Mouse (Mus musculus) c-Kit-positive CD71-positive TER-119-positive erythroid progenitor cells, embryonic 14.5 days (primary cell): Measurements from ENCODE around the gene Adi1.

Source experiments
- DNase-seq: peaks from one replicate; pipeline ENCODE4 v3.0.0-alpha.2; 2013; ENCODE audit warnings: low spot score

Gene Adi1

DNA sequence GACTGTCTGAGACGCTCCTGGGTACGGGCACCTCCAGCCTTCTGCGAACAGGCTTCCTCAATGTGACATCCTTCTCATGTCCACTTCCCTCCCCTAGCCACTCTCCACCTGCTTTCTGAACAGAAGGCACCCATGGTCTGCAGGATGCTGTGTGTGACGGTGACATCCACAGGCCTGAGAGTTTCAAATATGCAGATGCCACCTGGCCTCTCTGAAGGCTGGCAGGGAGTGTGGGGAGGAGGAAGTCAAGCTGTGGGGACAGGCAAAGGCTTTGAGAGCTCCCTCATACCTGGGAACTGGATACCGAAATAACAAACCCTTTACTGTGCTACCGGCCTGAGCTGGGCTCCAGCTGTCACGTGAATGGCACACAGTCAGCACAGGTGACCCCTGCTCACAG is 19.7 kb downstream of the Adi1 start:
- no peak for DNase-seq

GRCm38 (mm10) chr12:28697821-28698595 is 23.0 kb downstream of the Adi1 start:
- DNase-seq, result no peak

- no peak for DNase-seq
Measured at GRCm38 (mm10) chr12:28699086-28699485, 24.1 kb downstream of the Adi1 start.

DNA sequence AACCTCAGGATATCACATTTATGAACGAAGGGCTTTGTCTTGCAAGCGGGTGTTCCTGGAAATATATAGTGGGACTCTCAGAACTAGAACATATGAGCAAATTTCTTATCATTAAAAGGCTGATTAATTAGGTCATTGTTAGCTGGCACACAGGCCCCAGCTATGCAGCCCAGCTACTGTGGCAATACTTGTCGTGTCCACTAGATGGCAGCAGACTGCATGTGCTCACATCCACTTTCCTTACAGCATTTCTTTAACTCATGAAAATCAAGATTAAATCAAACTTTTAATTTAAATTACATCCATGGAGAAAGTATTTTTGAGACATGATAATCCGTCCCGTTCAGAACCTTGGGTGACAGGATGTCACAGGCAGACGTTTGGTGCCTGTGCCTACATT is 24.6 kb downstream of the Adi1 start:
- peak; percentile 62 for DNase-seq

- no peak for DNase-seq
Measured at GRCm38 (mm10) chr12:28700101-28700511, 25.1 kb downstream of the Adi1 start.

DNA sequence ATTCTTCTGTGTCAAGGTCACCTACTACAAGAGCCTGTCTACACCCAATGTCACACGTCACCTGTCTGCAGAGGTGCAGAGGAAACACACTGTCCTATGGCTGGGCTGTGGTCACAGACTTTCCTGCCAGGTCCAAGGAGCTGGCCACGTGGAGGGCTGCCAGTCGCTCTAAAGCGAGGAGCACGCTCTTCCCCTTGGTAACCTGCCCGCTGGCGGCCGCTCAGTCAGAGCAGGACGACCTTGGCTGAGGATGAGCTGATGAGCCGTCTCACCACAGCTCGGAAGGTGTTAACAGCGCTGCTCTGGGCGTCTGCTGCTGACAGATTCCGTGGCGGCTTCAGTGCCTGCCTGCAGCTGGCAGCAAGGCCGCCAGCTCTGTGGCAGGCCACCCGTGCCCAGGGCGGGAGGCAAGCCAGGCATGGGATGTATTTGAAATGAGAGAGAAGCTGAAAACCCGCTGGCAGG is 25.6 kb downstream of the Adi1 start:
- no peak for DNase-seq

GRCm38 (mm10) chr12:28701302-28701701 is 26.3 kb downstream of the Adi1 start:
- DNase-seq, result no peak

GRCm38 (mm10) chr12:28704381-28704780 is 29.4 kb downstream of the Adi1 start:
- DNase-seq, result no peak

- DNase-seq, result no peak
Measured at GRCm38 (mm10) chr12:28705204-28705603, 30.2 kb downstream of the Adi1 start.

- no peak for DNase-seq
Measured at GRCm38 (mm10) chr12:28708154-28708553, 33.1 kb downstream of the Adi1 start.

- DNase-seq, result no peak
Measured at GRCm38 (mm10) chr12:28710566-28711185, 35.6 kb downstream of the Adi1 start.

DNA sequence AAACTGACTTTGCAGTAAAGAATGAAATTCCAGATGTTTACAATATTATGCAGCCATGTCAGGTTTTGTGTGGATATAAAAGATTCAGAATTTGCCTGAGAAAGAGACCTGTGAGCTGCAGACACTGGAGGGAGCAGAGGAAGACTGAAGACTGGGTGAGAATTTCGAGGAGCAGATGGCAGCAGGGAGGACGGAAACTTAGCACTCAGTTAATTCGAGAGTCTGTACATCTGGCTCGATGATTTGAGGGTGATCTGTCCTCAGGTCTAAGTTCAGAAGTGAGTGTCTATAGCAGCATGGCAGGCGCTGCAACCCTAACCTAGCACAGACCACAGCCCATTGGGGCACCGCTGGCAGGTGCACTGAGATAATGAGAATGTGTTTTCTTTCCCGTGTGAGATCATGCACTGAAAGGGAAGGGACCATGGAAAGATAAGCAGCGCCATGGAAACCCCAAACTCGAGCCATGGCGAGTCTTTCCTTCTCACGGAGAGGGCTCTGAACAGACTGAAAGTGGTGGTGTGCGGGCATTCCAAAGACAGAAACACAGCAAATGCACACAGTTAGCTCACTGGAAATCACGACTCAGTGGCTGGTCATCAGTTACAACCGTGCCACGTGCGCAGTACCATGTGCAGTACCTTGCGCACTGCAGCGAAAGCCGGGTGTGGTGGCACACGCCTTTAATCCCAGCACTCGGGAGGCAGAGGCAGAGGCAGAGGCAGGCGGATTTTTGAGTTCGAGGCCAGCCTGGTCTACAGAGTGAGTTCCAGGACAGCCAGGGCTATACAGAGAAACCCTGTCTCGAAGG is 40.0 kb downstream of the Adi1 start:
- DNase-seq, result no peak

GRCm38 (mm10) chr12:28717066-28717465 is 42.0 kb downstream of the Adi1 start:
- DNase-seq, result no peak

DNA sequence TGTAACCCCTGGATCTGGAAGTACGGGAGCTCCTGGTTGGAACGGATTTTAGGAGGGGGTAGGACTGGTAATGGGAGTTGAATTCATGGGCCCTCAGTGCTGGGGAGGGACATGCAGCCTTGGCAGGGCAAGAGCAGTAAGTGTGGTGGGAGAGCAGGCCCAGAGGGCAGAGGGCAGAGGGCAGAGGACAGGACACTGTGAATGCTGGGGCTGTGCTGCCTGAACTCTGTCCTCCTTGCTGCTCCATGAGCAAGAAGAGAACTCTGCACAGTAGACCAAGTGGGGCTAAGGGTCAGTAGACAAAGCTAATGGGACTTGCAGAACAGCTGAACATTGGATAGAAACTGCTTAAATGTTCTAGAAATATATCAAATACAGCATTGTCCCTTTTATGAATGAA is 43.1 kb downstream of the Adi1 start:
- no peak for DNase-seq

- no peak for DNase-seq
Measured at GRCm38 (mm10) chr12:28724366-28724765, 49.3 kb downstream of the Adi1 start.

GRCm38 (mm10) chr12:28726204-28726603 is 51.2 kb downstream of the Adi1 start:
- DNase-seq, result no peak

- DNase-seq, result no peak
Measured at GRCm38 (mm10) chr12:28727061-28727460, 52.0 kb downstream of the Adi1 start.
